Mouse (Mus musculus) kidney, embryonic 14.5 days (tissue): ENCODE data around the gene Lrig3. TPM values are rescaled to one million over a fixed set of nuclear protein-coding genes. Genes with fewer than 3 reads are reported as not detected.
A peak's percentile ranks its signal among the peaks of the same experiment; 100 is the strongest.

Experiments
- ATAC-seq: fragments of 200-750 bp; cut with Nextera tagmentation; 2 replicates; pipeline ENCODE4 v1.8.0; 2017; ENCODE audit warnings: moderate number of reproducible peaks, mild to moderate bottlenecking, moderate TSS enrichment, moderate library complexity; ENCODE audit not compliant: low FRiP score, low TSS enrichment
- H3K27ac ChIP-seq: fragments of 300-500 bp; sonication (generic); 2 replicates; pipeline ENCODE4 v1.5.1; 2014; ENCODE audit warnings: low read depth, mild to moderate bottlenecking, low read length, moderate library complexity, mixed read lengths
- H3K27me3 ChIP-seq: fragments of 300-500 bp; sonication (generic); 2 replicates; pipeline ENCODE4 v1.6.1; 2014; ENCODE audit warnings: mild to moderate bottlenecking, low read length; ENCODE audit not compliant: control insufficient read depth, insufficient read depth
- H3K36me3 ChIP-seq: fragments of 300-500 bp; sonication (generic); 2 replicates; pipeline ENCODE4 v1.6.1; 2014; ENCODE audit warnings: low read length, mixed read lengths; ENCODE audit not compliant: control insufficient read depth, insufficient read depth
- H3K4me1 ChIP-seq: fragments of 300-500 bp; sonication (generic); 2 replicates; pipeline ENCODE4 v1.6.1; 2014; ENCODE audit warnings: low read length, mixed read lengths; ENCODE audit not compliant: control insufficient read depth, insufficient read depth
- H3K4me2 ChIP-seq: fragments of 300-500 bp; sonication (generic); replicated peaks from 2 replicates; pipeline ENCODE4 v1.6.1; 2014; ENCODE audit warnings: low read depth, mild to moderate bottlenecking, low read length
- H3K4me3 ChIP-seq: fragments of 300-500 bp; sonication (generic); 2 replicates; pipeline ENCODE4 v1.5.1; 2014; ENCODE audit warnings: mild to moderate bottlenecking, low read length
- H3K9ac ChIP-seq: fragments of 300-500 bp; sonication (generic); 2 replicates; pipeline ENCODE4 v1.6.1; 2014; ENCODE audit warnings: low read depth, mild to moderate bottlenecking, low read length, moderate library complexity
- H3K9me3 ChIP-seq: fragments of 300-500 bp; sonication (generic); 2 replicates; pipeline ENCODE4 v1.6.1; 2016; ENCODE audit warnings: low read length; ENCODE audit not compliant: control insufficient read depth
- WGBS: fragments of 180-500 bp; shearing (Covaris S2); extraction: QIAGEN DNeasy Blood & Tissue Kit; methylation state at CpG from one replicate; pipeline ENCODE4 v1.1.7; 2014; 5-methylcytosine and 5-hydroxymethylcytosine counted together
- polyA plus RNA-seq: library from polyadenylated mRNA; unstranded; fragments of >200 nt; fragmentation: Nextera tagmentation; extraction: Ambion mirVana; gene quantifications from 2 replicates; pipeline ENCODE4 v1.2.1, GENCODE M21; 2014

Lrig3 gene
- polyA plus RNA-seq, 1 experiment from 2014 or later = 30.1 TPM

DNA sequence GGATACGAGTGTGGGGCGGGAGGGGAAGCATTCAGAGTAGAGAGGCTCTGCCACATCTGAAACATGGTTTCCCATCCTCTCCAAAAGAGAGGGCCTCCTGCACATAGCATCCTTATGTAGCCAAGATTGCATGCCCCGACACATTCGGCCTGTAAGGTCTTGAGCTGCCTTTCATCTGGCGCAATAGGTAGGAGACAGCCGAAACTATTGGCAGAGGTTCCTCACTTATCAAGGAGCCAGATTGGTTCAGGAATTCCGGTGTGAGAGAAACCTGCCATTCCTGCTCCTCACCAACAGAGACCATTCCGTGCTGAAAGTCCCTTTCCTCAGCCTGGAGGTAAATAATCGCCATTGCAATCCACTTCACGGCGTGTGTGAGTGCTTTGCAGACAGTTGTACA, 22.1 kb downstream of the Lrig3 start:
- no peak overlapping the region for H3K27ac ChIP-seq
- 90% methylated on average over 11 of the region's 11 CpGs for WGBS
- no peak overlapping the region for H3K9ac ChIP-seq
- no peak overlapping the region for H3K4me3 ChIP-seq
- no peak for ATAC-seq
- H3K4me2 ChIP-seq = no peak overlapping the region
- H3K4me1 ChIP-seq = peaks cover 11% of the 10 kb centered on the region
- H3K9me3 ChIP-seq = no peaks in the 10 kb centered on the region
- H3K27me3 ChIP-seq = no peaks in the 10 kb centered on the region
- H3K36me3 ChIP-seq = peaks cover 28% of the 10 kb centered on the region

DNA sequence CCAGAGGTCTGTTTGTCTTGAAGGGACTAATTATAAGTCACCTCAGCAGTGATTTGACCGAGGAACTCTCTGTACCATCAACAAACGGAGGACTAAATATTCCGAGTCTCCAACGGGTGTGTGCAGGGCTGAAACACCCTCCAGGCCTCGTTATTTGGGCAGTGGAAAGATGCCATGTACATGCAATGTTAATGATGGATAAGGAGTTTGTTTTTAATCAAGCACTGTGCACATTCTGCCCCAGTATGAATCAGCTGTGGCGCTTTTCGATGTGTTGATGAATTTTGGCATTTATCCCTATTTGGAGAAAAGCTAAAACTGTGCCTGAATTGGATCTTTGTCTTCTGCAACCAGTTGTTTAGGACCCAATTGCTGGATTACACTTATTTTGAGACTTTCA, 23.9 kb downstream of the Lrig3 start:
- 0 out of 2 replicates have a peak, but pooled peaks cover 8% of the 10 kb centered on the region for H3K4me1 ChIP-seq
- H3K9me3 ChIP-seq = no peaks in the 10 kb centered on the region
- no peak overlapping the region for H3K9ac ChIP-seq
- peaks cover 26% of the 10 kb centered on the region for H3K36me3 ChIP-seq
- H3K27ac ChIP-seq = no peak overlapping the region
- H3K4me2 ChIP-seq = no peak overlapping the region
- 70% methylated on average over 7 of the region's 7 CpGs for WGBS
- ATAC-seq = no peak
- H3K27me3 ChIP-seq = no peaks in the 10 kb centered on the region
- no peak overlapping the region for H3K4me3 ChIP-seq

DNA sequence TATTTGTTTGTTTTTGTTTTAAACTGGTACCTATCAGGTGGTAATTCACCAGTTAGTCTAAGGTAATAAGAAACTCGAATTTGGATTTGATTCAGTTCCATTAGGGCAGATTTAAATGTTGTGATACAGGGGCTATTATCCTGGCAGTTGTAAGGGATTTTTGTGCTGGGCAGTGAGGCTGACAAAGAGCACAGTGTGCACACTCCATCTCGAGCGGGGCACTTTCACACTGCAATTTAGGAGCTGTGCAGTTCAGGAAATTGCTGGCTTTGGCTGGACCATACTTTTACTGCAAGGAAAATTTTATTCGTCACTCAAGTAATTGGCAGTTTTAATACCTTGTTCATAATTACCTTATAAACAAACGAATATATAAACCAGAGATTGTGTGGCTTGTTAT, 24.4 kb downstream of the Lrig3 start:
- Histone ChIP-seq H3K27me3 (no peaks in the 10 kb centered on the region), H3K27ac (no peak overlapping the region), H3K4me1 (0 out of 2 replicates have a peak, but pooled peaks cover 8% of the 10 kb centered on the region), H3K9ac (no peak overlapping the region), H3K36me3 (peaks cover 29% of the 10 kb centered on the region), H3K4me3 (no peak overlapping the region), H3K4me2 (no peak overlapping the region), H3K9me3 (no peaks in the 10 kb centered on the region)
- 55% methylated on average over 5 of the region's 5 CpGs for WGBS
- ATAC-seq = no peak

DNA sequence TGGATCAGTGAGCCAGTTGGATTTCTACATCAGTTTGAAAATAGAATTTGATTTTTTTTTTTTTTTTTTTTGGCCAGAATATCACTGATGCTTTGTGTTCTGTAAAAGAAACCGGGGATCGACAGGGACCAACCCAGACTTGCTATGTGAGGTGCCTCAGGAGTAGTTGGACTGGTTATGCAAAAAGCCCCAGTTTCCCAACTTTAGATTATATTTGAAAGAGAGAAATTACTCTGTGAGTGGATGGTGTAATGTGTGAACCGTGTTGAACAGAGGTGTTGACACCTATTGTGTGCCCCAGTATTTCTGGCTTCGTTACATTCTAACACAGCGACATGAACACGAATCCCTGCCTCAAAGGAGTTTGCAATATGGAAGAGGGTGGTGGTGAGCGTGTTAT, 25.9 kb downstream of the Lrig3 start:
- no peaks in the 10 kb centered on the region for H3K27me3 ChIP-seq
- H3K27ac ChIP-seq = no peak overlapping the region
- no peaks in the 10 kb centered on the region for H3K9me3 ChIP-seq
- 90% methylated on average over 7 of the region's 7 CpGs for WGBS
- no peak overlapping the region for H3K4me3 ChIP-seq
- no peak overlapping the region for H3K9ac ChIP-seq
- no peak overlapping the region for H3K4me2 ChIP-seq
- peaks cover 35% of the 10 kb centered on the region for H3K36me3 ChIP-seq
- 0 out of 2 replicates have a peak, but pooled peaks cover 8% of the 10 kb centered on the region for H3K4me1 ChIP-seq
- ATAC-seq = no peak

DNA sequence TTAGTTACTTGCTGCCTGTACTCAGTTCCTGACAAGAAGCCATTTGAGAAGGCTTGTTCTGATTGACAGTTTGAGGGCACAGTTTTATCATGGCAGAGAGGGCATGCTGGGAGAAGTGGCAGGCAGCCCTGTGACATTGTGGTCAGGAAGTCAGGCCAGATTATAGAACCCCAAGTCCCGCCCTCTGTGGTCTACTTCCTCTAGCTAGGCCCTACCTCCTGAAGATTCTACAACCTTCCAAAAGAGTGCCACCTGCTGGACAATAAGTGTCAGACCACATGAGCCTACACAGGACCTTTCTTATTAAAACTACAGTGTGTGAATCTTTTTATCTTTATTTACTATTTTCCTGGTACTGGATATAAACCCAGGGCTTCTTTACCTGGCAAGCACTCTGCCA, 28.9 kb downstream of the Lrig3 start:
- Histone ChIP-seq H3K9ac (no peak overlapping the region), H3K9me3 (no peaks in the 10 kb centered on the region), H3K4me3 (no peak overlapping the region), H3K36me3 (peaks cover 47% of the 10 kb centered on the region), H3K27ac (no peak overlapping the region), H3K27me3 (no peaks in the 10 kb centered on the region), H3K4me1 (0 out of 2 replicates have a peak, but pooled peaks cover 8% of the 10 kb centered on the region), H3K4me2 (no peak overlapping the region)
- ATAC-seq = peak; percentile 37
- 74% methylated on average over 1 of the region's 1 CpGs for WGBS

DNA sequence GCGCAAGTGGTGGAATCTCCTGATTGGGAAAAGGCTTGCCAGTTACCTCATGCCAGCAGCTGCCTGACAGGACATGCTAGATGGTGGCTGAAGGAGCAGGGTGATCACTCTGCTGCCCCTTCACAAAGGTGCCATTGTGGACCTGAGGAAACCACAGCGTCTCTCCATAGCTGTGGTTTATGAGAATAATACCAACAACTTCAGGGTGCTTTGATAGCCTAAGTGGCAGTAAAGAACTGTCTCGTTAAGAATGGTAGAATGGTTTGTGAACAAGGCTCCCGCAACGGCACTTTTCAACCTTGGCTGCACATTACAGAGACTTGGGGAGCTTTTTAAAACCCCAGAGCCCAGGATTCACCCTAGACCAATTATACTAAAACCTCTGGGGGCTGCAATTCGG, 29.7 kb downstream of the Lrig3 start:
- Histone ChIP-seq H3K27me3 (no peaks in the 10 kb centered on the region), H3K4me2 (no peak overlapping the region), H3K9ac (no peak overlapping the region), H3K4me3 (no peak overlapping the region), H3K4me1 (0 out of 2 replicates have a peak, but pooled peaks cover 8% of the 10 kb centered on the region), H3K9me3 (no peaks in the 10 kb centered on the region), H3K27ac (no peak overlapping the region), H3K36me3 (peaks cover 55% of the 10 kb centered on the region)
- WGBS = 88% methylated on average over 6 of the region's 6 CpGs
- ATAC-seq = no peak

DNA sequence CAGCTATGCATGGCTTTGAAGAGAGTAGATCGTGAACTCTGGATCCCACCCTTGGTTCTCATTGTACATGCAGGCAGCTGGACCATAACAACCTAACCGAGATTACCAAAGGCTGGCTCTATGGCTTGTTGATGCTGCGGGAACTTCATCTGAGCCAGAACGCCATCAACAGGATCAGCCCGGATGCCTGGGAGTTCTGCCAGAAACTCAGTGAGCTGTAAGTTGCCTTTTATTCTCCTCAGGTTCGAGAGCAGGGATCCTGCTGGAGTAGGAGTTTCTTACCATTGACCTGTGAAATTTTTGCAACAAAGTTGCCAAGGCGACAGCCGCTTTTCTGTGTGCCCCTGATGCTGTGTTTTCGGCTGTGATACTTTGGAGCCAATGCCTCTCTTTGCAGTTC, 31.0 kb downstream of the Lrig3 start:
- no peak for ATAC-seq
- WGBS = 74% methylated on average over 9 of the region's 9 CpGs
- H3K4me1 ChIP-seq = no peaks in the 10 kb centered on the region

DNA sequence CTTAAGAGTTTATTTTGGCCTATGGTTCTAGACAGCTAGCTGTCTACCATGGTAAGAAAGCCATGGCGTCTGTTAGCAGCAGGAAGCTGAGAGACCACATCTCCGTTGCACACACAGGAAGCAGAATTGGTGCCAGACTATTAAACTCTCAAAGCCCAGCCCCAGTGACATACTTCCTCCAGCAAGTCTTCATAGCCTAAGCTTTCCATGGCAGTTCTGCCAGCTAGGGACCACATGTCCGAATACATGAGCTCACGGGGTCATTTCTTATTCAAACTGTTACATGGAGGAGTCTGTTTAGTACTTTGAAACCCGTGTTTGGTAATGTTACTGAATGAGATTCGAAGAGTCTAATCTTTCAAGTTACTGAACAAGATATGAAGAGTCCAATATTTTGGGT, 33.6 kb downstream of the Lrig3 start:
- Histone ChIP-seq H3K4me1 (no peaks in the 10 kb centered on the region), H3K4me2 (no peak overlapping the region), H3K4me3 (no peak overlapping the region), H3K9ac (no peak overlapping the region), H3K27ac (no peak overlapping the region), H3K9me3 (no peaks in the 10 kb centered on the region), H3K36me3 (peaks cover 77% of the 10 kb centered on the region), H3K27me3 (no peaks in the 10 kb centered on the region)
- ATAC-seq = no peak
- 93% methylated on average over 6 of the region's 6 CpGs for WGBS

More for the DNA sequence above, 31.0 kb downstream of the Lrig3 start:
- H3K27me3 ChIP-seq = no peaks in the 10 kb centered on the region
- H3K9me3 ChIP-seq = no peaks in the 10 kb centered on the region
- no peak overlapping the region for H3K27ac ChIP-seq
- no peak overlapping the region for H3K4me2 ChIP-seq
- no peak overlapping the region for H3K9ac ChIP-seq
- H3K4me3 ChIP-seq = no peak overlapping the region
- H3K36me3 ChIP-seq = peaks cover 57% of the 10 kb centered on the region

DNA sequence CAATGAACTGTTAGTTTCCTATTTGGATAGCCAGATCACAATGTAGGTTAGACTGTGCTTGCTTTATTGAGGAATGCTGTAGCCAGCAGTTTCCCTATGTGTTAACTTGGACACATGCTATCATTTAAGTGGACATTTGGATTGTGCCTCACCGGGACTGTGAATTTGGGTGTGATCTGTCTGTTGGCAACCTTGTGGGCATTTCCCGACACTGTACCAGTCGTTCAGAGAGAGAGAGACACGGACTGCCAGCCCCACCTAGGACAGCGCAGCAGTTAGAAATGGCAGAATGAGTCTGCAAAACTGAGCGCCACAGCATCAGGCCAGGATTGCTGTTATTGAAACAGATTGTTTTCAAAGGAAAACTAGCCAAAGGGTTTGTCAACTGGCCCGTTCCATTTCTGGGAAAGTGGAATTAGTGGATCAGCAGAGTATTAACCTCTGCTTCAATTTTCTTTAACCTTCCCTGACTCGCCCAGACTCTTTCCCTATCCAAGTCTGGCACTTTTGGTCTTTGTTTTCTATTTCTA, 35.0 kb downstream of the Lrig3 start:
- Histone ChIP-seq H3K36me3 (peaks cover 76% of the 10 kb centered on the region), H3K27me3 (no peaks in the 10 kb centered on the region), H3K9ac (no peak overlapping the region), H3K4me3 (no peak overlapping the region), H3K4me1 (no peaks in the 10 kb centered on the region), H3K9me3 (no peaks in the 10 kb centered on the region), H3K4me2 (no peak overlapping the region), H3K27ac (no peak overlapping the region)
- WGBS = 91% methylated on average over 8 of the region's 8 CpGs
- no peak for ATAC-seq
